Mouse (Mus musculus): Measurements from ENCODE around the gene 4932438A13Rik. TPM values are rescaled to one million over a fixed set of nuclear protein-coding genes. Genes with fewer than 3 reads are reported as not detected.

4932438A13Rik gene
- total and polyA plus RNA-seq, 3 experiments, result 5.9 to 20.3 (median 14.7) TPM

DNA sequence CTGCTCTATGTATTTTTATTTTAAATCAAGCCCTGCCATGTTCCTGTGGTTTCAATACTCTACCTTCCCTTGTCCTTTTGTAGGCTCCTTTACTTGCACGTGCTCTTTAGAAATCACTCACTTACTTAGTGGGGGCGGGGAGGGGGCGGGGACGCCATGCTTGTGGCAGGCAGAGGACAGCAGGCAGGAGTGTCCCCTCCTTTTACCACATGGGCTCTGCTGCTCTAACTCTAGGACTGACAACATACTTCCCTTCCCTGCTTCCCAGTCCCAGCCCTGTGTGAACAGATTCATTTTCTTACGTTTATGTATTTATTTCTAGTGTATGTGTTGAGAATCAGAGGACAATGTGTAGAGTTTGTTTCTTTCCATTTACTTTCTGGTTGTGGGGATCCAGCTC lies 78.7 kb downstream of the 4932438A13Rik start:
- H3K9ac ChIP-seq (ENCODE audit: insufficient read depth, low read depth), result no peak overlapping the region
- in situ Hi-C loops (cut with MboI; ENCODE audit: low pct_ligation_motif_present, low pct_unique_long_range_greater_than_20kb, low sequenced_read_pairs) (no loop called here), dilution Hi-C loops (cut with MboI; ENCODE audit: extremely low pct_ligation_motif_present, extremely low pct_unique_long_range_greater_than_20kb, low sequenced_read_pairs) (no loop called here)
- no peak overlapping the region for H3K4me3 ChIP-seq (replicated peaks in 1 of 3; ENCODE audit: low read depth in 2 of 3, low read length in 2 of 3, poor library complexity in 1 of 3)
- H3K4me2 ChIP-seq (ENCODE audit: insufficient read depth, low read depth, poor library complexity, severe bottlenecking), result no peak overlapping the region
- peaks cover 20 to 39% of the 10 kb centered on the region in 2 experiments for H3K36me3 ChIP-seq (replicated peaks in 1 of 2; ENCODE audit: control insufficient read depth in 1 of 2, insufficient read depth in 1 of 2, low read length in 1 of 2)
- no peaks in the 10 kb centered on the region for H3K27me3 ChIP-seq (replicated peaks)
- H3K4me1 ChIP-seq (ENCODE audit: control insufficient read depth in 1 of 2, insufficient read depth in 2 of 2), result no peaks in the 10 kb centered on the region
- no peak overlapping the region for H3K27ac ChIP-seq (ENCODE audit: insufficient read depth, low read depth)
- DNase-seq (ENCODE audit: extremely low read depth), result no peak
- TF ChIP-seq TCF12 (IDR thresholded peaks at IDR 0.05; ENCODE audit: low read depth, low read length) (no peak), KAT2A (IDR thresholded peaks at IDR 0.05; ENCODE audit: insufficient replicate concordance, low read length) (no peak), ZKSCAN1 (IDR thresholded peaks at IDR 0.05; ENCODE audit: borderline replicate concordance, low read depth, low read length) (no peak), PAX5 (IDR thresholded peaks at IDR 0.05; ENCODE audit: low read length) (no peak), ZMIZ1 (IDR thresholded peaks at IDR 0.05; ENCODE audit: low read depth, low read length) (no peak), MAFK (IDR thresholded peaks at IDR 0.05; ENCODE audit: insufficient replicate concordance, low read length) (no peak), RCOR1 (conservative IDR thresholded peaks at IDR 0.05; ENCODE audit: low read depth, low read length) (no peak)
- no peaks in the 10 kb centered on the region for H3K9me3 ChIP-seq (replicated peaks; ENCODE audit: low read length)
- no peaks in the 10 kb centered on the region for H3K79me2 ChIP-seq (replicated peaks; ENCODE audit: control insufficient read depth, extremely low read depth, insufficient read depth, poor library complexity, severe bottlenecking)

DNA sequence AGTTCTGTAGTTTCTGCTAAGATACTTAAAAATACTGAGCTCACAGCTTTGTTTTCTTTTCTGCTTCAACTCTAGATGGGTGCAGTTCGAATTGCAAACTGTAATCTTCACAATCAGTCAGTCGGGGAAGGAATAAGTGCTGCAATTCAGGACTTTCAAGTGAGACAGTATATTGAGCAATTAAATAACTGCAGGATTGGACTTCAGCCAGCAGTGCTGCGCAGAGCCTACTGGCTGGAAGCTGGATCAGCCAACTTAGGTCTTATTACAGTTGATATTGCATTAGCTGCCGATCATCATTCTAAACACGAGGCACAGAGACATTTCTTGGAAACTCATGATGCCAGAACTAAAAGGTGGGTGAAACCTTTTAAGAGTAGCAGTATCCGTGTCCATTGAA lies 79.2 kb downstream of the 4932438A13Rik start:
- Histone ChIP-seq H3K27ac (ENCODE audit: insufficient read depth, low read depth) (no peak overlapping the region), H3K36me3 (replicated peaks in 1 of 2; ENCODE audit: control insufficient read depth in 1 of 2, insufficient read depth in 1 of 2, low read length in 1 of 2) (peaks cover 15 to 34% of the 10 kb centered on the region in 2 experiments), H3K4me3 (replicated peaks in 1 of 3; ENCODE audit: low read depth in 2 of 3, low read length in 2 of 3, poor library complexity in 1 of 3) (no peak overlapping the region), H3K4me2 (ENCODE audit: insufficient read depth, low read depth, poor library complexity, severe bottlenecking) (no peak overlapping the region), H3K27me3 (replicated peaks) (no peaks in the 10 kb centered on the region), H3K9ac (ENCODE audit: insufficient read depth, low read depth) (no peak overlapping the region), H3K4me1 (ENCODE audit: control insufficient read depth in 1 of 2, insufficient read depth in 2 of 2) (no peaks in the 10 kb centered on the region), H3K79me2 (replicated peaks; ENCODE audit: control insufficient read depth, extremely low read depth, insufficient read depth, poor library complexity, severe bottlenecking) (no peaks in the 10 kb centered on the region), H3K9me3 (replicated peaks; ENCODE audit: low read length) (no peaks in the 10 kb centered on the region)
- in situ Hi-C loops (cut with MboI; ENCODE audit: low pct_ligation_motif_present, low pct_unique_long_range_greater_than_20kb, low sequenced_read_pairs) (no loop called here), dilution Hi-C loops (cut with MboI; ENCODE audit: extremely low pct_ligation_motif_present, extremely low pct_unique_long_range_greater_than_20kb, low sequenced_read_pairs) (no loop called here)
- no peak for DNase-seq (ENCODE audit: extremely low read depth)
- no peak for TF ChIP-seq BHLHE40 (IDR thresholded peaks at IDR 0.05; ENCODE audit: low read depth, low read length)
- TF ChIP-seq IRF4 (IDR thresholded peaks at IDR 0.05; ENCODE audit: low read depth, low read length), result no peak
- no peak for TF ChIP-seq USF1 (IDR thresholded peaks at IDR 0.05; ENCODE audit: low read depth, low read length)

DNA sequence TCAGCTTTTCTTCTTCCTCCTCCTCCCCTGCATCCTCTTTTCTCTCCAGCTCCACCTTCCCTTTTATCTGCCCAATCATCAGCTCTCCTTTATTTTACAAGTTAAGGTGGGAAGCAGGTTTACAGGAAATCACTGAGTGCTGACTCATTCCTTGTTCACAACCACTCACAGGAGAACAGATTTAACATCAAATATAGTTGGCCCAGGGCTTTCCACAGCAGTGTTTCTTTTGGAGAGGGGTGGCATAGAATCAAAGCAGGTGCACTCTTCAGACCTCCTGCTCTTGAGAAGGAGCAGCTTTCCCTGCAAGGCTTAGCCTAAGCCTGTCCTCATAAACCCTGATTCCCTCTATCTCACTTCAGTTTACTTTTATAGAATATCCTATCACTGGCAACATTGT lies 80.8 kb downstream of the 4932438A13Rik start:
- no peaks in the 10 kb centered on the region for H3K9me3 ChIP-seq (replicated peaks; ENCODE audit: low read length)
- DNase-seq (ENCODE audit: extremely low read depth), result no peak
- H3K27ac ChIP-seq (ENCODE audit: insufficient read depth, low read depth), result no peak overlapping the region
- TF ChIP-seq CHD1 (IDR thresholded peaks at IDR 0.05; ENCODE audit: low read depth, low read length), result no peak
- no peak for TF ChIP-seq USF2 (conservative IDR thresholded peaks at IDR 0.05; ENCODE audit: low read depth, low read length)
- no peak for TF ChIP-seq MYC (IDR thresholded peaks at IDR 0.05; ENCODE audit: low read depth, low read length)
- no peak for TF ChIP-seq MAX (IDR thresholded peaks at IDR 0.05; ENCODE audit: low read length)
- TF ChIP-seq USF1 (IDR thresholded peaks at IDR 0.05; ENCODE audit: low read depth, low read length), result no peak
- TF ChIP-seq CTCF (conservative IDR thresholded peaks at IDR 0.05 in 1 of 2, IDR thresholded peaks at IDR 0.05 in 1 of 2; ENCODE audit: low read depth in 2 of 2, low read length in 2 of 2), result no peak
- TF ChIP-seq CHD2 (IDR thresholded peaks at IDR 0.05; ENCODE audit: low read length), result no peak
- TF ChIP-seq BHLHE40 (IDR thresholded peaks at IDR 0.05; ENCODE audit: low read depth, low read length), result no peak
- TF ChIP-seq JUN (IDR thresholded peaks at IDR 0.05; ENCODE audit: insufficient read depth, low read depth, low read length), result no peak
- no peak for TF ChIP-seq NELFE (IDR thresholded peaks at IDR 0.05; ENCODE audit: low read depth, low read length)
- no peak overlapping the region for H3K4me2 ChIP-seq (ENCODE audit: insufficient read depth, low read depth, poor library complexity, severe bottlenecking)
- no peak overlapping the region for H3K4me3 ChIP-seq (replicated peaks in 1 of 3; ENCODE audit: low read depth in 2 of 3, low read length in 2 of 3, poor library complexity in 1 of 3)
- no peaks in the 10 kb centered on the region for H3K4me1 ChIP-seq (ENCODE audit: control insufficient read depth in 1 of 2, insufficient read depth in 2 of 2)
- peaks cover 20 to 41% of the 10 kb centered on the region in 2 experiments for H3K36me3 ChIP-seq (replicated peaks in 1 of 2; ENCODE audit: control insufficient read depth in 1 of 2, insufficient read depth in 1 of 2, low read length in 1 of 2)
- H3K9ac ChIP-seq (ENCODE audit: insufficient read depth, low read depth), result no peak overlapping the region
- in situ Hi-C loops (cut with MboI; ENCODE audit: low pct_ligation_motif_present, low pct_unique_long_range_greater_than_20kb, low sequenced_read_pairs) (no loop called here), dilution Hi-C loops (cut with MboI; ENCODE audit: extremely low pct_ligation_motif_present, extremely low pct_unique_long_range_greater_than_20kb, low sequenced_read_pairs) (no loop called here)
- no peaks in the 10 kb centered on the region for H3K27me3 ChIP-seq (replicated peaks)
- no peaks in the 10 kb centered on the region for H3K79me2 ChIP-seq (replicated peaks; ENCODE audit: control insufficient read depth, extremely low read depth, insufficient read depth, poor library complexity, severe bottlenecking)

Measured in CH12.LX (cell line).